Mouse (Mus musculus): ENCODE measurements at regions not wholly inside any gene's neighbourhood (a gene's known extent, or its start where the extent isn't known, plus 50 kb on each side); places are given as distances from the start of the nearest gene placed in this dataset.
A peak's percentile ranks its signal among the peaks of the same experiment; 100 is the strongest.

- no peak for DNase-seq (ENCODE audit: extremely low spot score, low spot score)
- Histone ChIP-seq H3K4me3 (no peak overlapping the region), H3K27me3 (ENCODE audit: poor library complexity, severe bottlenecking) (no peaks in the 10 kb centered on the region), H3K27ac (no peak overlapping the region), H3K4me1 (peaks cover 34% of the 10 kb centered on the region), H3K9me3 (no peaks in the 10 kb centered on the region), H3K36me3 (replicated peaks) (no peaks in the 10 kb centered on the region)
- WGBS = 83% methylated on average over 6 of the region's 6 CpGs
These were observed 362.2 kb upstream of the Adgrl2 start for GRCm38 (mm10) chr3:149352546-149352945.

- Histone ChIP-seq H3K36me3 (replicated peaks) (no peaks in the 10 kb centered on the region), H3K9me3 (no peaks in the 10 kb centered on the region), H3K4me3 (no peak overlapping the region), H3K27ac (no peak overlapping the region), H3K4me1 (peaks cover 23% of the 10 kb centered on the region), H3K27me3 (ENCODE audit: poor library complexity, severe bottlenecking) (no peaks in the 10 kb centered on the region)
- DNase-seq (ENCODE audit: extremely low spot score, low spot score) = no peak
- WGBS = 78% methylated on average over 6 of the region's 6 CpGs
These were observed 359.4 kb upstream of the Adgrl2 start for GRCm38 (mm10) chr3:149349731-149350130.

GRCm38 (mm10) chr3:149349211-149349697 lies 358.9 kb upstream of the Adgrl2 start:
- Histone ChIP-seq H3K4me3 (no peak overlapping the region), H3K27ac (peak overlapping the region; percentile 15; the same call in 1 of the 2 replicates), H3K27me3 (ENCODE audit: poor library complexity, severe bottlenecking) (no peaks in the 10 kb centered on the region), H3K9me3 (no peaks in the 10 kb centered on the region), H3K4me1 (peaks cover 22% of the 10 kb centered on the region), H3K36me3 (replicated peaks) (no peaks in the 10 kb centered on the region)
- WGBS = 47% methylated on average over 9 of the region's 9 CpGs
- DNase-seq (ENCODE audit: extremely low spot score, low spot score) = peak; percentile 50

DNA sequence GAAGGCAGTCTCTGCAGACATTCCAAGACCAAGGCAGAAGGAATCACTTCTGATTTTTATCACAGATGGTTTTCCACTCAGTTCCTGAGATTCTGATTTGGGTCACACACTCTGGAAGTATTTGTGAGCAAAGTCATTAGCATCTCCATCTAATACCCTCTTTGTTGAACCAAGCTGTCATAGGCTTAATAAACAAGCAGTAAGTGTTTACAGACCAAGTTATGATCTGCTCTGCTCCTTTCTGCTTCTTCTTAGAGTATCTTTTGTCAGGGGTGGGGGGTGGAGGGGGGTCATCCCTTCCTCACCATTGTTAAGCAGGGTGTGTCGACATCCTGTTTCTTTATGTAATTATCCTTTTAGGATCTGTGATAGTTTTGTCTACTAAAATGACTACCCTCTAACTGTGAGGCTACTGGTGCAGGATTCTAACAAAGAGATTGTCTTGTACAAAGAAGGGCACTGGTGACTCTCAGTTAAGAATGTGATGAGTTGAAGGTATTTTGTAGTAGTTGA lies 358.2 kb upstream of the Adgrl2 start:
- H3K36me3 ChIP-seq (replicated peaks) = no peaks in the 10 kb centered on the region
- 74% methylated on average over 1 of the region's 1 CpGs for WGBS
- no peak overlapping the region for H3K4me3 ChIP-seq
- DNase-seq (ENCODE audit: extremely low spot score, low spot score) = no peak
- no peaks in the 10 kb centered on the region for H3K27me3 ChIP-seq (ENCODE audit: poor library complexity, severe bottlenecking)
- no peak overlapping the region for H3K27ac ChIP-seq
- no peaks in the 10 kb centered on the region for H3K9me3 ChIP-seq
- H3K4me1 ChIP-seq = peaks cover 22% of the 10 kb centered on the region

DNA sequence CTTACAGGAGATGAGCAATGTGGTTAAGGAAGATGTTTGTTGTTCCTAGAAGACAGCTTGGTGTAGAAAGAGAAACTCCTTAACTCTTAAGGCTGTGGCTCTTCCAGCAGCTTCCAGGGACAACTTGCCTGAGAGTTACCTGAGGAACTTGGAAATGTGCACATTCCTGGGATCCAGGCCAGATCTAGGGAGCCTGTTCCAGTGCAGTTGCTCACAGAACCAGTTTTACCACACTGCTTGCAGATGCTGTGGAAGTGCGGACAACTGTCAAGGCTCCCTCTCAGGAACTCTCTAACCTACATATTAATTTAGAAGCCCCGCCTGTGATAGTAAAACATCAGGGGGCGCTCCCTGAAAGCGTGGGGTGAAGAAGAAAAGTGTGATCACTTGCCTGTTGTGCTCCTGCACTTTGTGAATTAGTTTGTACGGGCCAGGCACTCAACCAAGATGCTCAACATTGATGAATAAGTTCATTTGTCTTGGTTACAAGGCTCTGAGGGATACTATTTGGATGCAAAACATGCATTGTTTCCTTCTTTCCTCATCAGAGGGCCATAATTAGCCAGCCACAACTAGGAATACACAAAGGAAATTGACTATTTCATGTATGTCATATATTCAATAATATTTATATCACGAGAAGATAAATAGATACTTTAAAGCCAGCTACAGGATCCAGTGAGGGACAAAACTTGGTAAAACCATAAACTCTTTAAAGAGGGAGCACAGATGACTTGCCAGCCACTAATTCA lies 357.1 kb upstream of the Adgrl2 start:
- H3K27ac ChIP-seq = no peak overlapping the region
- peaks cover 28% of the 10 kb centered on the region for H3K4me1 ChIP-seq
- H3K27me3 ChIP-seq (ENCODE audit: poor library complexity, severe bottlenecking) = no peaks in the 10 kb centered on the region
- no peaks in the 10 kb centered on the region for H3K36me3 ChIP-seq (replicated peaks)
- no peak overlapping the region for H3K4me3 ChIP-seq
- DNase-seq (ENCODE audit: extremely low spot score, low spot score) = no peak
- WGBS = 51% methylated on average over 6 of the region's 6 CpGs
- no peaks in the 10 kb centered on the region for H3K9me3 ChIP-seq

GRCm38 (mm10) chr3:149342511-149342910 lies 352.2 kb upstream of the Adgrl2 start:
- 85% methylated on average over 6 of the region's 6 CpGs for WGBS
- no peaks in the 10 kb centered on the region for H3K9me3 ChIP-seq
- peak overlapping the region; percentile 35; the same call in 1 of the 2 replicates for H3K27ac ChIP-seq
- no peaks in the 10 kb centered on the region for H3K27me3 ChIP-seq (ENCODE audit: poor library complexity, severe bottlenecking)
- DNase-seq (ENCODE audit: extremely low spot score, low spot score) = no peak
- H3K4me1 ChIP-seq = peaks cover 27% of the 10 kb centered on the region
- H3K36me3 ChIP-seq (replicated peaks) = no peaks in the 10 kb centered on the region
- H3K4me3 ChIP-seq = no peak overlapping the region

DNA sequence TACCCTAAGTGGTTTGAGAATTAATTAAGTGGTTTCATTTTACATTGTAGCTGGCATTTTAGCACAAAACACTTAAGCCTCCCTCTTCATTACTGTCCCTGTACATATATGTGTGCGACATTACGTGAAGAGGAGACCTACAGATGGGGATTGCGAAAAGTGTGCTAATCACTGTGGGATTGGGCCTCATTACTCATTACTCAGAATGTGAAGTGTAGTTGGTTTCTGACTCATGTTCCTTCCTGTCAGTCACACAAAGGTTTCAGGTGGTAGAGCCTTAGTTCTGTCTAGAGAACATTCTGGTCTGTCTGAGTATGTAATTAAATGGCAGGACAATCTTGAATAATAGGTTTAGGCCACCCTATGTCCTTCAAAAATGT lies 349.0 kb upstream of the Adgrl2 start:
- Histone ChIP-seq H3K4me3 (no peak overlapping the region), H3K36me3 (replicated peaks) (no peaks in the 10 kb centered on the region), H3K27ac (no peak overlapping the region), H3K27me3 (ENCODE audit: poor library complexity, severe bottlenecking) (peaks cover 19% of the 10 kb centered on the region), H3K9me3 (no peaks in the 10 kb centered on the region), H3K4me1 (peaks cover 33% of the 10 kb centered on the region)
- 91% methylated on average over 3 of the region's 3 CpGs for WGBS
- no peak for DNase-seq (ENCODE audit: extremely low spot score, low spot score)

- Histone ChIP-seq H3K9me3 (no peaks in the 10 kb centered on the region), H3K4me3 (no peak overlapping the region), H3K27ac (no peak overlapping the region), H3K36me3 (replicated peaks) (no peaks in the 10 kb centered on the region), H3K4me1 (peaks cover 38% of the 10 kb centered on the region), H3K27me3 (ENCODE audit: poor library complexity, severe bottlenecking) (peaks cover 24% of the 10 kb centered on the region)
- no peak for DNase-seq (ENCODE audit: extremely low spot score, low spot score)
- 74% methylated on average over 7 of the region's 7 CpGs for WGBS
These were observed 348.5 kb upstream of the Adgrl2 start for GRCm38 (mm10) chr3:149338684-149339373.

GRCm38 (mm10) chr3:149335259-149335658 lies 344.9 kb upstream of the Adgrl2 start:
- DNase-seq (ENCODE audit: extremely low spot score, low spot score) = no peak
- Histone ChIP-seq H3K27ac (peak overlapping the region; percentile 54; the same call in 1 of the 2 replicates), H3K27me3 (ENCODE audit: poor library complexity, severe bottlenecking) (peaks cover 41% of the 10 kb centered on the region), H3K9me3 (no peaks in the 10 kb centered on the region), H3K36me3 (replicated peaks) (no peaks in the 10 kb centered on the region), H3K4me3 (no peak overlapping the region), H3K4me1 (peaks cover 59% of the 10 kb centered on the region)
- WGBS = 79% methylated on average over 6 of the region's 6 CpGs

DNA sequence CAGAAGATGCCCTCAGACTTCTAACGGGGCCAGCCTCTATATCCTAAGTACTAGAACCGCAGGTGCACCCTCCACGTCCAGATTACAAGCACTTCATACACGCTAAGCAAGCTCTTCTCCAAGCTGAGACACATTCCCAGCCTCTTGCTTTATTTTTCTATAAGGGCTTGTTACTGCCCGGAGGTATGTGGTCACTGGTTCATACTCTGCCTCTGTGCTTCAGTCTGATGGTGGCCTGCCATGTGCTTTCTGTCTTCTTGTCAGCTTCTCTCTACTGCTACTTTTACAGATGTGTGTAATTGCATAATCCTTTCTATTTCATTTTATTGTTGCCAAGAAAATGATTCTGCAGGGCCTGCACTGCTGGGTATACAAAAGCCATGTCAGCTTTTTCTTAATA lies 343.3 kb upstream of the Adgrl2 start:
- H3K4me1 ChIP-seq = peaks cover 58% of the 10 kb centered on the region
- H3K36me3 ChIP-seq (replicated peaks) = no peaks in the 10 kb centered on the region
- H3K27ac ChIP-seq = peak overlapping the region; percentile 75
- WGBS = 76% methylated on average over 5 of the region's 5 CpGs
- no peak for DNase-seq (ENCODE audit: extremely low spot score, low spot score)
- H3K9me3 ChIP-seq = no peaks in the 10 kb centered on the region
- no peak overlapping the region for H3K4me3 ChIP-seq
- peaks cover 41% of the 10 kb centered on the region for H3K27me3 ChIP-seq (ENCODE audit: poor library complexity, severe bottlenecking)

- Histone ChIP-seq H3K4me3 (no peak overlapping the region), H3K36me3 (replicated peaks) (no peaks in the 10 kb centered on the region), H3K27ac (peak overlapping the region; percentile 75), H3K4me1 (peaks cover 56% of the 10 kb centered on the region), H3K9me3 (no peaks in the 10 kb centered on the region), H3K27me3 (ENCODE audit: poor library complexity, severe bottlenecking) (peaks cover 41% of the 10 kb centered on the region)
- no peak for DNase-seq (ENCODE audit: extremely low spot score, low spot score)
- WGBS = 42% methylated on average over 10 of the region's 10 CpGs
These were observed 342.8 kb upstream of the Adgrl2 start for GRCm38 (mm10) chr3:149333131-149333530.

GRCm38 (mm10) chr3:149332105-149332504 lies 341.8 kb upstream of the Adgrl2 start:
- H3K27me3 ChIP-seq (ENCODE audit: poor library complexity, severe bottlenecking) = peaks cover 41% of the 10 kb centered on the region
- DNase-seq (ENCODE audit: extremely low spot score, low spot score) = peak; percentile 29
- H3K4me1 ChIP-seq = peaks cover 58% of the 10 kb centered on the region

More at GRCm38 (mm10) chr3:149332105-149332504, 341.8 kb upstream of the Adgrl2 start:
- H3K27ac ChIP-seq = peak overlapping the region; percentile 79
- no peaks in the 10 kb centered on the region for H3K36me3 ChIP-seq (replicated peaks)
- WGBS = 21% methylated on average over 4 of the region's 4 CpGs
- no peaks in the 10 kb centered on the region for H3K9me3 ChIP-seq
- 0 out of 2 replicates have a peak overlapping the region, but pooled peaks have one; percentile 8 for H3K4me3 ChIP-seq
